Mouse (Mus musculus) intestine, embryonic 16.5 days (tissue): ENCODE data around the gene Kxd1. TPM values are rescaled to one million over a fixed set of nuclear protein-coding genes. Genes with fewer than 3 reads are reported as not detected.

Experiments used
- ATAC-seq: fragments of 200-750 bp; cut with Nextera tagmentation; 2 replicates; pipeline ENCODE4 v1.8.0; 2017; ENCODE audit warnings: moderate TSS enrichment, moderate library complexity
- H3K27ac ChIP-seq: fragments of 300-500 bp; sonication (generic); 2 replicates; pipeline ENCODE4 v1.5.1; 2014; ENCODE audit warnings: mild to moderate bottlenecking, low read length
- H3K27me3 ChIP-seq: fragments of 300-500 bp; sonication (generic); replicated peaks from 2 replicates; pipeline ENCODE4 v1.6.1; 2014; ENCODE audit warnings: low read length, control low read depth, mixed read lengths; ENCODE audit not compliant: control insufficient read depth, insufficient read depth
- H3K36me3 ChIP-seq: fragments of 300-500 bp; sonication (generic); 2 replicates; pipeline ENCODE4 v1.6.1; 2014; ENCODE audit warnings: low read length, control low read depth; ENCODE audit not compliant: control insufficient read depth, insufficient read depth
- H3K4me1 ChIP-seq: fragments of 300-500 bp; sonication (generic); 2 replicates; pipeline ENCODE4 v1.6.1; 2014; ENCODE audit warnings: low read length, control low read depth, mixed read lengths; ENCODE audit not compliant: control insufficient read depth, insufficient read depth
- H3K4me2 ChIP-seq: fragments of 300-500 bp; sonication (generic); 2 replicates; pipeline ENCODE4 v1.6.1; 2014; ENCODE audit warnings: low read depth, low read length, control low read depth
- H3K4me3 ChIP-seq: fragments of 300-500 bp; sonication (generic); 2 replicates; pipeline ENCODE4 v1.5.1; 2014; ENCODE audit warnings: mild to moderate bottlenecking, low read length
- H3K9ac ChIP-seq: fragments of 300-500 bp; sonication (generic); 2 replicates; pipeline ENCODE4 v1.6.1; 2014; ENCODE audit warnings: low read depth, low read length
- H3K9me3 ChIP-seq: fragments of 300-500 bp; sonication (generic); 2 replicates; pipeline ENCODE4 v1.6.1; 2016; ENCODE audit warnings: low read length, control low read depth; ENCODE audit not compliant: control insufficient read depth
- WGBS: fragments of 180-500 bp; shearing (Covaris S2); extraction: QIAGEN DNeasy Blood & Tissue Kit; methylation state at CpG from one replicate; pipeline ENCODE4 v1.1.7; 2014; 5-methylcytosine and 5-hydroxymethylcytosine counted together
- polyA plus RNA-seq: library from polyadenylated mRNA; unstranded; fragments of >200 nt; fragmentation: Nextera tagmentation; extraction: Ambion mirVana; gene quantifications from 2 replicates; pipeline ENCODE4 v1.2.1, GENCODE M21; 2015

Kxd1 gene
- polyA plus RNA-seq, 1 experiment from 2014 or later = 65.3 TPM

GRCm38 (mm10) chr8:70562802-70563201 is 35.0 kb upstream of the Kxd1 start:
- no peak for ATAC-seq
- H3K9ac ChIP-seq = no peak overlapping the region
- H3K4me3 ChIP-seq = no peak overlapping the region
- H3K4me2 ChIP-seq = no peak overlapping the region
- no peaks in the 10 kb centered on the region for H3K9me3 ChIP-seq
- H3K36me3 ChIP-seq = no peaks in the 10 kb centered on the region
- H3K27ac ChIP-seq = no peak overlapping the region
- WGBS = 79% methylated on average over 3 of the region's 3 CpGs
- H3K27me3 ChIP-seq = no peaks in the 10 kb centered on the region
- H3K4me1 ChIP-seq = peaks cover 29% of the 10 kb centered on the region

- Histone ChIP-seq H3K9me3 (no peaks in the 10 kb centered on the region), H3K4me3 (no peak overlapping the region), H3K4me2 (no peak overlapping the region), H3K36me3 (no peaks in the 10 kb centered on the region), H3K27me3 (no peaks in the 10 kb centered on the region), H3K4me1 (peaks cover 29% of the 10 kb centered on the region), H3K9ac (0 out of 2 replicates have a peak overlapping the region, but pooled peaks have one; percentile 10), H3K27ac (no peak overlapping the region)
- no peak for ATAC-seq
- WGBS = 67% methylated on average over 7 of the region's 7 CpGs
Measured at GRCm38 (mm10) chr8:70561809-70562535, 34.2 kb upstream of the Kxd1 start.

- 61% methylated on average over 4 of the region's 4 CpGs for WGBS
- H3K4me2 ChIP-seq = no peak overlapping the region
- no peak for ATAC-seq
- no peaks in the 10 kb centered on the region for H3K9me3 ChIP-seq
- H3K27ac ChIP-seq = no peak overlapping the region; the same call in 1 of the 2 replicates
- peaks cover 29% of the 10 kb centered on the region for H3K4me1 ChIP-seq
- no peaks in the 10 kb centered on the region for H3K36me3 ChIP-seq
- no peak overlapping the region for H3K4me3 ChIP-seq
- H3K9ac ChIP-seq = 0 out of 2 replicates have a peak overlapping the region, but pooled peaks have one; percentile 10
- H3K27me3 ChIP-seq = no peaks in the 10 kb centered on the region
Measured at GRCm38 (mm10) chr8:70561357-70561756, 33.6 kb upstream of the Kxd1 start.

DNA sequence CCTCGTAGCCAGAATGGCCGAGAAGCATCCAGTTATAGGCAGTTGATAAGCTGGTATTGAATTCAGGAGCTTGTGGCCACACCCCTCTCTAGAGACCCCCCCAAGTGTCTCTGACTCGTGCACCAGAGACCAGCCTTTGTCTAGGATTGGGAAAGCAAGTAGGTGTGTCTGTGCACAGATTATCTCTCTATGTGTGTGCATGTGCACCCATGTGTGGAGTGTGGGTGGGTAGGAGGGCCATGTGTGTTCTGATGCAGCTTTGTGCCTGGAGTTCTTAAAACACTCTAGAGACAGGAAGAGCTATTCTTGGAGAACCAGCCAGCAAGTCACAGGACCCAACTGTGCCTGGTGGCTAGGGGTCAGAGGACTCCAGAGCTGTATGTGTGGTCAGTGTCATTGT is 32.8 kb upstream of the Kxd1 start:
- Histone ChIP-seq H3K9ac (no peak overlapping the region), H3K36me3 (no peaks in the 10 kb centered on the region), H3K9me3 (no peaks in the 10 kb centered on the region), H3K27me3 (no peaks in the 10 kb centered on the region), H3K4me2 (no peak overlapping the region), H3K4me3 (no peak overlapping the region), H3K27ac (no peak overlapping the region), H3K4me1 (peaks cover 28% of the 10 kb centered on the region)
- 76% methylated on average over 3 of the region's 3 CpGs for WGBS
- ATAC-seq = no peak

DNA sequence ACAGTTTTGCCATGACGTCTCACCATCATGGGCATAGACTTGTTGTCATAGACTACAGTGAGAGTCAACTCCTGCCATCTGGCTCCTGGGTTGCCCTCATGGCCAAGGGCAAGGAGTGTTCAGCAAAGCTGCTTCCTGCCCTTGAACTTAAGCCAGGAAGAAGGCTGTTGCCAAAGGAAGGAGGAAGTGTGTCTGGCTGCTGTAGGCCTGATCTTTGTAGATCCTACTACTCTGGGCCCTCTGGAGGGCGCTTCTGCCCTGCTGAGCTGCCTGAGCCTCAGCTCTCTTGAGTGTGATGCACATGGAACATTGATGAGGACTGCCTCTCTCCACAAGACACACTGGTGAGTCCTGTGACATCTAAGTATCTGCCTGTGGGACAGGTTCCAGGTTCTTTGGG is 32.3 kb upstream of the Kxd1 start:
- Histone ChIP-seq H3K36me3 (no peaks in the 10 kb centered on the region), H3K4me3 (no peak overlapping the region), H3K9ac (no peak overlapping the region), H3K27me3 (no peaks in the 10 kb centered on the region), H3K27ac (no peak overlapping the region), H3K4me2 (no peak overlapping the region), H3K4me1 (peaks cover 26% of the 10 kb centered on the region), H3K9me3 (no peaks in the 10 kb centered on the region)
- ATAC-seq = peak; percentile 17; the same call in 1 of the 2 replicates
- WGBS = 85% methylated on average over 2 of the region's 2 CpGs

DNA sequence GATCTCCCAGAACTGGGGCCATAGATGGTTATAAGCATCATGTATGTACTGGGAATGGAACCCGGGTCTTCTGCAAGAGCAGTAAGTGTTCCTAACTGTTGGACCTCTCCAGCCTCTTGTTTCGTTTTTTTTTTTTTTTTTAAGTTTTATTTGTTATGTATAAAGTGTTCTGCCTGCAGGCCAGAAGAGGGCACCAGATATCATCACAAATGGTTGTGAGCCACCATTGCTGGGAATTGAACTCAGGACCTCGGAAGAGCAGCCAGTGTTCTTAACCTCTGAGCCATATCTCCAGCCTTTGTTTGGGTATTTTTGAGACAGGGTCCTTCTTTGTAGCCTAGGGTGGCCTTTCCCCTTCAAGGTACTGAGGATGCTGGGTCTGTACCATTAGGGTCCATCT is 31.2 kb upstream of the Kxd1 start:
- Histone ChIP-seq H3K4me3 (no peak overlapping the region), H3K9me3 (no peaks in the 10 kb centered on the region), H3K27ac (no peak overlapping the region), H3K4me1 (peaks cover 29% of the 10 kb centered on the region), H3K4me2 (no peak overlapping the region), H3K27me3 (no peaks in the 10 kb centered on the region), H3K9ac (no peak overlapping the region), H3K36me3 (no peaks in the 10 kb centered on the region)
- WGBS = 76% methylated on average over 3 of the region's 3 CpGs
- ATAC-seq = no peak

- H3K9ac ChIP-seq = no peak overlapping the region
- H3K27ac ChIP-seq = no peak overlapping the region
- no peak overlapping the region for H3K4me2 ChIP-seq
- H3K4me3 ChIP-seq = no peak overlapping the region
- H3K4me1 ChIP-seq = peaks cover 36% of the 10 kb centered on the region
- no peak for ATAC-seq
- no peaks in the 10 kb centered on the region for H3K36me3 ChIP-seq
- no peaks in the 10 kb centered on the region for H3K9me3 ChIP-seq
- H3K27me3 ChIP-seq = no peaks in the 10 kb centered on the region
- WGBS = 65% methylated on average over 4 of the region's 4 CpGs
Measured at GRCm38 (mm10) chr8:70558334-70558733, 30.6 kb upstream of the Kxd1 start.

- Histone ChIP-seq H3K9me3 (no peaks in the 10 kb centered on the region), H3K4me1 (peaks cover 26% of the 10 kb centered on the region), H3K36me3 (no peaks in the 10 kb centered on the region), H3K27me3 (no peaks in the 10 kb centered on the region), H3K9ac (no peak overlapping the region), H3K4me2 (no peak overlapping the region), H3K27ac (0 out of 2 replicates have a peak overlapping the region, but pooled peaks have one; percentile 10), H3K4me3 (no peak overlapping the region)
- peak; percentile 23; the same call in 1 of the 2 replicates for ATAC-seq
- 73% methylated on average over 4 of the region's 4 CpGs for WGBS
Measured at GRCm38 (mm10) chr8:70555079-70555747, 27.5 kb upstream of the Kxd1 start.

- Histone ChIP-seq H3K9me3 (no peaks in the 10 kb centered on the region), H3K4me1 (peaks cover 21% of the 10 kb centered on the region), H3K27me3 (no peaks in the 10 kb centered on the region), H3K4me2 (no peak overlapping the region), H3K27ac (0 out of 2 replicates have a peak overlapping the region, but pooled peaks have one; percentile 16), H3K9ac (no peak overlapping the region), H3K36me3 (no peaks in the 10 kb centered on the region), H3K4me3 (no peak overlapping the region)
- no peak for ATAC-seq
Measured at GRCm38 (mm10) chr8:70553740-70554139, 26.0 kb upstream of the Kxd1 start.
